Mouse (Mus musculus): ENCODE results near the gene Rasal2.

DNA sequence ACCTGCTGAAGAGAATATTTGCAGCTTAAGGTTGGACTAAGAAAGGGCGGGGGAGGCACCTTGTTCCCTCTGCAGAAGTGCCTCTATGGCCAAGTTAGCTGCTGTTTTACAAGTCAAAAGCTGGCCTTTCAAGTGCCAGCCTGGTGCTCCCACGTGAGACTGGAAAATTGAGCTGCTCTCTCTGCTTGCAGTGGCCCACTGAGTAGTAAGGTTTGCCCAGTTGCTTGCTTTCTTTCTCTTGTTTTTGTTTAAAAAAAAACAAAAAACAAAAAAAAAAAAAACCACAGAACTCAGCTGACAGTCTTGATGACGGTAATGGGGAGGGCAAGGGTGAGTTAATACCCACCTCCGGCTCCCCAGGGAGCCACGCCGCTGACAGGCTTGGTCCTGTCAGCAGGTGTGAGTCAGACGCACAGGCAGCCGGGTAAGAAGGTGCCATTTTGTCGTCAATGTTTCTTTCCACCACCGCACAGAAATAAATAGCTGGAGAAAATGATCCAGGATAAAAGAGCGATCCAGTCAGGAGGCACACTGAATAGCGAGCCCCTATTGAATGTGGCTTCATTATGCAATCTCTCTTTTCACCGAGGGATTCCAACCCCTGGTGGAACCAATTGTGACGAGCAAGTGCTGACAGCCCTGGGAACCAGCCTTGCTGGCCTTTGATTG lies 27.7 kb upstream of the Rasal2 start:
- TF ChIP-seq CTCF (IDR thresholded peaks at IDR 0.05) (no peak), EP300 (IDR thresholded peaks at IDR 0.05) (no peak)
